Mouse (Mus musculus) stomach, embryonic 16.5 days (tissue): ENCODE data around the gene Dhx58. TPM values are rescaled to one million over a fixed set of nuclear protein-coding genes. Genes with fewer than 3 reads are reported as not detected.
A peak's percentile ranks its signal among the peaks of the same experiment; 100 is the strongest.

ENCODE experiments used
- ATAC-seq: fragments of 200-750 bp; cut with Nextera tagmentation; 2 replicates; pipeline ENCODE4 v1.8.0; 2017; ENCODE audit warnings: moderate number of reproducible peaks, moderate TSS enrichment; ENCODE audit not compliant: insufficient read depth, low FRiP score
- H3K27ac ChIP-seq: fragments of 300-500 bp; sonication (generic); 2 replicates; pipeline ENCODE4 v1.5.1; 2014; ENCODE audit warnings: low read length
- H3K27me3 ChIP-seq: fragments of 300-500 bp; sonication (generic); 2 replicates; pipeline ENCODE4 v1.6.1; 2014; ENCODE audit warnings: low read length, control low read depth, mixed read lengths; ENCODE audit not compliant: control insufficient read depth, insufficient read depth
- H3K36me3 ChIP-seq: fragments of 300-500 bp; sonication (generic); 2 replicates; pipeline ENCODE4 v1.6.1; 2014; ENCODE audit warnings: low read length; ENCODE audit not compliant: control insufficient read depth, insufficient read depth
- H3K4me1 ChIP-seq: fragments of 300-500 bp; sonication (generic); 2 replicates; pipeline ENCODE4 v1.6.1; 2014; ENCODE audit warnings: low read length, control low read depth, mixed read lengths; ENCODE audit not compliant: control insufficient read depth, insufficient read depth
- H3K4me2 ChIP-seq: fragments of 300-500 bp; sonication (generic); 2 replicates; pipeline ENCODE4 v1.6.1; 2014; ENCODE audit warnings: low read depth, low read length, mixed read lengths
- H3K4me3 ChIP-seq: fragments of 300-500 bp; sonication (generic); replicated peaks from 2 replicates; pipeline ENCODE4 v1.5.1; 2014; ENCODE audit warnings: mild to moderate bottlenecking, low read length
- H3K9ac ChIP-seq: fragments of 300-500 bp; sonication (generic); 2 replicates; pipeline ENCODE4 v1.6.1; 2014; ENCODE audit warnings: low read length
- H3K9me3 ChIP-seq: fragments of 300-500 bp; sonication (generic); replicated peaks from 2 replicates; pipeline ENCODE4 v1.6.1; 2016; ENCODE audit warnings: low read length, control low read depth; ENCODE audit not compliant: control insufficient read depth
- WGBS: fragments of 180-500 bp; shearing (Covaris S2); extraction: QIAGEN DNeasy Blood & Tissue Kit; methylation state at CpG from one replicate; pipeline ENCODE4 v1.1.7; 2014; 5-methylcytosine and 5-hydroxymethylcytosine counted together
- polyA plus RNA-seq: library from polyadenylated mRNA; unstranded; fragments of >200 nt; fragmentation: Nextera tagmentation; extraction: Ambion mirVana; gene quantifications from 2 replicates; pipeline ENCODE4 v1.2.1, GENCODE M21; 2015

Gene Dhx58
- polyA plus RNA-seq, 1 experiment from 2014 or later: 2.8 TPM

GRCm38 (mm10) chr11:100738749-100739148, 34.7 kb upstream of the Dhx58 start:
- Histone ChIP-seq H3K4me2 (peak overlapping the region; percentile 79), H3K27me3 (no peaks in the 10 kb centered on the region), H3K27ac (no peak overlapping the region; the same call in 1 of the 2 replicates), H3K9ac (peak overlapping the region; percentile 72; the same call in 1 of the 2 replicates), H3K4me1 (peaks cover 21% of the 10 kb centered on the region), H3K9me3 (no peaks in the 10 kb centered on the region), H3K36me3 (no peaks in the 10 kb centered on the region), H3K4me3 (peak overlapping the region; percentile 92)
- ATAC-seq: no peak
- 20% methylated on average over 5 of the region's 5 CpGs for WGBS

- H3K9ac ChIP-seq: peak within 1 kb of the TSS; percentile 98
- ATAC-seq: peak; percentile 100
- H3K4me1 ChIP-seq: peaks cover 21% of the 10 kb centered on the region
- H3K4me2 ChIP-seq: peak within 1 kb of the TSS; percentile 79
- H3K9me3 ChIP-seq: no peaks in the 10 kb centered on the region
- under 1% methylated on average over 39 of the region's 39 CpGs for WGBS
- H3K36me3 ChIP-seq: no peaks in the 10 kb centered on the region
- H3K27me3 ChIP-seq: no peaks in the 10 kb centered on the region
- H3K27ac ChIP-seq: peak within 1 kb of the TSS; percentile 77
- peak within 1 kb of the TSS; percentile 92 for H3K4me3 ChIP-seq
Measured at GRCm38 (mm10) chr11:100738066-100738604, 34.1 kb upstream of the Dhx58 start, which contains the start of gene Rab5c. Gene Rab5c (minus strand): TSS chr11:100738215.

- H3K4me2 ChIP-seq: peak overlapping the region; percentile 66
- H3K36me3 ChIP-seq: no peaks in the 10 kb centered on the region
- H3K27ac ChIP-seq: peak overlapping the region; percentile 77
- H3K9me3 ChIP-seq: no peaks in the 10 kb centered on the region
- no peaks in the 10 kb centered on the region for H3K27me3 ChIP-seq
- peak overlapping the region; percentile 98 for H3K9ac ChIP-seq
- H3K4me1 ChIP-seq: peaks cover 21% of the 10 kb centered on the region
- ATAC-seq: no peak
- peak overlapping the region; percentile 92 for H3K4me3 ChIP-seq
- WGBS: under 1% methylated on average over 13 of the region's 13 CpGs
Measured at GRCm38 (mm10) chr11:100737105-100737733, 33.1 kb upstream of the Dhx58 start.

GRCm38 (mm10) chr11:100736746-100737080, 32.6 kb upstream of the Dhx58 start:
- Histone ChIP-seq H3K36me3 (no peaks in the 10 kb centered on the region), H3K9ac (peak overlapping the region; percentile 98), H3K4me3 (peak overlapping the region; percentile 92), H3K4me1 (peaks cover 21% of the 10 kb centered on the region), H3K27ac (peak overlapping the region; percentile 77; the same call in 1 of the 2 replicates), H3K9me3 (no peaks in the 10 kb centered on the region), H3K4me2 (peak overlapping the region; percentile 66), H3K27me3 (no peaks in the 10 kb centered on the region)
- 49% methylated on average over 4 of the region's 4 CpGs for WGBS
- no peak for ATAC-seq

GRCm38 (mm10) chr11:100735954-100736745, 32.1 kb upstream of the Dhx58 start:
- peak overlapping the region; percentile 9; the same call in 1 of the 2 replicates for H3K9ac ChIP-seq
- no peaks in the 10 kb centered on the region for H3K36me3 ChIP-seq
- WGBS: 69% methylated on average over 14 of the region's 14 CpGs
- peaks cover 21% of the 10 kb centered on the region for H3K4me1 ChIP-seq
- no peak for ATAC-seq
- H3K27me3 ChIP-seq: no peaks in the 10 kb centered on the region
- H3K4me3 ChIP-seq: peak overlapping the region; percentile 92
- H3K4me2 ChIP-seq: peak overlapping the region; percentile 66
- H3K27ac ChIP-seq: no peak overlapping the region; the same call in 1 of the 2 replicates
- H3K9me3 ChIP-seq: no peaks in the 10 kb centered on the region

- 0 out of 2 replicates have a peak overlapping the region, but pooled peaks have one; percentile 7 for H3K4me3 ChIP-seq
- no peak for ATAC-seq
Measured at GRCm38 (mm10) chr11:100735134-100735865, 31.2 kb upstream of the Dhx58 start.

GRCm38 (mm10) chr11:100730477-100731205, 26.6 kb upstream of the Dhx58 start:
- no peaks in the 10 kb centered on the region for H3K36me3 ChIP-seq
- no peak overlapping the region for H3K27ac ChIP-seq
- no peaks in the 10 kb centered on the region for H3K27me3 ChIP-seq
- 83% methylated on average over 6 of the region's 6 CpGs for WGBS
- H3K4me1 ChIP-seq: peaks cover 1% of the 10 kb centered on the region
- ATAC-seq: no peak
- no peaks in the 10 kb centered on the region for H3K9me3 ChIP-seq
- H3K4me2 ChIP-seq: no peak overlapping the region
- H3K4me3 ChIP-seq: no peak overlapping the region
- no peak overlapping the region for H3K9ac ChIP-seq

More at GRCm38 (mm10) chr11:100735134-100735865, 31.2 kb upstream of the Dhx58 start:
- Histone ChIP-seq H3K27me3 (no peaks in the 10 kb centered on the region), H3K27ac (no peak overlapping the region), H3K36me3 (no peaks in the 10 kb centered on the region), H3K4me2 (peak overlapping the region; percentile 66), H3K4me1 (peaks cover 21% of the 10 kb centered on the region), H3K9me3 (no peaks in the 10 kb centered on the region), H3K9ac (no peak overlapping the region)
- 78% methylated on average over 9 of the region's 9 CpGs for WGBS

- no peaks in the 10 kb centered on the region for H3K27me3 ChIP-seq
- ATAC-seq: no peak
- no peak overlapping the region for H3K4me3 ChIP-seq
- no peaks in the 10 kb centered on the region for H3K9me3 ChIP-seq
- H3K4me1 ChIP-seq: peaks cover 5% of the 10 kb centered on the region
- H3K27ac ChIP-seq: no peak overlapping the region
- no peak overlapping the region for H3K4me2 ChIP-seq
- WGBS: 82% methylated on average over 4 of the region's 4 CpGs
- no peaks in the 10 kb centered on the region for H3K36me3 ChIP-seq
- no peak overlapping the region for H3K9ac ChIP-seq
Measured at GRCm38 (mm10) chr11:100729976-100730375, 25.9 kb upstream of the Dhx58 start.
